Mouse (Mus musculus) kidney, postnatal 10 days (tissue): ENCODE measurements around the gene Atp5d.

ENCODE experiments used
- DNase-seq: peaks from one replicate; pipeline ENCODE4 v3.0.0; 2021; ENCODE audit warnings: mixed read lengths

The Atp5d gene

DNA sequence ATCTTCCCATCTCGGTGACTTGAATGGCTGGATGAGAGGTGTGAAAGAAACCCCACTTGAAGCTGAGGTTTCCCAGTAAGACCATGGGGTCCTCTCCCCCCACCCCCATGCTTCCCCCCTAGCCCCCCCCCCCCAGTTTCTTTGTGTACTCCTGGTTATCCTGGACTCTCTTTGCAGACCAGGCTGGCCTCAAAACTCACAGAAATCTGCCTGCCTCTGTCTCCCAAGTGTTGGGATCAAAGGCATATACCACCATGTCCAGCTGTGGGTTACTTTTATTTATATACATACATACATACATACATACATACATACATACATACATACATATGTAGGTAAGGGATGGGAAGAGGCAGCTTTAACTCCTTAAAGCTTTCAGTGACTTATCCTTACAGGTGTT lies 30.6 kb downstream of the Atp5d start:
- DNase-seq = no peak

DNA sequence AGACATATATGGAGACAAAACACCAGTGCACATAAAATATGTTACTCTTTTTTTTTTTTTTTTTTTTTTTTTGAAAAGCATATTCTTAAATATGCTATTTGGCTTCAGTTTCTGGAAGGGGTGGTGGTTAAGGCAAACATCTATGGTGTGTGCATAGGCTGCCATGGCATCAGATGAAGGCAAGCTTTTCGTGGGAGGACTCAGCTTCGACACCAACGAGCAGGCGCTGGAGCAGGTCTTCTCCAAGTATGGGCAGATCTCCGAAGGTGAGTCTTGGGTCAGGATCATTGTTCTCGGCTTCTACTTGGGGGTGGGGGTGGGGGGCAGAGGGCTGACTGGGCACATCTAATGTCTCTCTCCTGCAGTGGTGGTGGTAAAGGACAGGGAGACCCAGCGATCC lies 31.2 kb downstream of the Atp5d start:
- no peak for DNase-seq

DNA sequence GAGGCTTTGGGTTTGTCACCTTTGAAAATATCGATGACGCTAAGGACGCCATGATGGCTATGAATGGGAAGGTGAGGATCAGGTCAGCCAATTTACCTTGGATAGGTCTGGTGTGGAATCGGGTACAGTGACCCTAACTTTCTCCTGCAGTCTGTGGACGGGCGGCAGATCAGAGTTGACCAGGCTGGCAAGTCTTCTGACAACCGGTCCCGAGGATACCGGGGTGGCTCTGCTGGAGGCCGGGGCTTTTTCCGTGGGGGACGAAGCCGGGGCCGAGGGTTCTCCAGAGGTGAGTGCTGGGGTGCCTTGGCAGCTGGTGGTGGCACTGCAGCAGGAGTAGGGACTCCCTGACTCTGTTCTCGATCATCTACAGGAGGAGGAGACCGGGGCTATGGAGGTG lies 31.6 kb downstream of the Atp5d start:
- DNase-seq = no peak

DNA sequence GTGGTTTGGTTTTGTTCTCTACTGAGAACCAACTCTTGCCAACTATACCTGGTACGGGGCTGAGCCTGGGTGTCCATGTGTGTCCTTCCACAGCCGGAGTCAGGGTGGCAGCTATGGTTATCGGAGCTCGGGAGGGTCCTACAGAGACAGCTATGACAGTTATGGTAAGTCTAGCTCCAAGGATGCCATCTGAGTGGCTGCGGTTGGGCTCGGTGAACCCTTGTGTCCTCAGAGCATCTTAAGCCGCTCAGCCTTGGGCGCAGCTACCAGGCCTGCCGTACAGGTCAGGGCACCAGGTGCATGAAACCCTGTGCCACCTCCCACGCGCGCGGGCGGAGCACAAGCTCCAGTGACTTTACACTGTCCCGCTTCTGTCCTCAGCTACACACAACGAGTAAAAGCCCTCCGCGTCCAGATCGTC lies 32.2 kb downstream of the Atp5d start:
- DNase-seq = peak; percentile 37

DNA sequence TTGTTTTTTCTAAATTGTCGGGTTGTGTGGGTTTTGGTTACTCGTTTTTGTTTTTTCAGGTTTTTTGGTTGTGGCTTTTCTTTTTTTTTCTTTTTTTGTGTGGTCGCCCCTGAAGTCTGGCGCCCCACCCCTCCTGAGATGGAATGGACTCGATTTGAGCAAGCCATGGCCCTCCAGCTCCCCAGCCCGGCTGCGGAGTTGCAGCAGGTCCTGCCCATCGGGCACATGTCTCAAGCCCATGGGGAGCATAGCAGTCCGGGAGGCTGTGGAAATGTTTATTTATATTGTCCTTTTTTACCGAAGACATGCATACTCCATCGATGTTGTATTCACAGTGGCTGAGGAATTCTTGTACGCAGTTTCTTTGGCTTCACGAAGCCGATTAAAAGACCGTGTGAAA lies 32.8 kb downstream of the Atp5d start:
- no peak for DNase-seq

DNA sequence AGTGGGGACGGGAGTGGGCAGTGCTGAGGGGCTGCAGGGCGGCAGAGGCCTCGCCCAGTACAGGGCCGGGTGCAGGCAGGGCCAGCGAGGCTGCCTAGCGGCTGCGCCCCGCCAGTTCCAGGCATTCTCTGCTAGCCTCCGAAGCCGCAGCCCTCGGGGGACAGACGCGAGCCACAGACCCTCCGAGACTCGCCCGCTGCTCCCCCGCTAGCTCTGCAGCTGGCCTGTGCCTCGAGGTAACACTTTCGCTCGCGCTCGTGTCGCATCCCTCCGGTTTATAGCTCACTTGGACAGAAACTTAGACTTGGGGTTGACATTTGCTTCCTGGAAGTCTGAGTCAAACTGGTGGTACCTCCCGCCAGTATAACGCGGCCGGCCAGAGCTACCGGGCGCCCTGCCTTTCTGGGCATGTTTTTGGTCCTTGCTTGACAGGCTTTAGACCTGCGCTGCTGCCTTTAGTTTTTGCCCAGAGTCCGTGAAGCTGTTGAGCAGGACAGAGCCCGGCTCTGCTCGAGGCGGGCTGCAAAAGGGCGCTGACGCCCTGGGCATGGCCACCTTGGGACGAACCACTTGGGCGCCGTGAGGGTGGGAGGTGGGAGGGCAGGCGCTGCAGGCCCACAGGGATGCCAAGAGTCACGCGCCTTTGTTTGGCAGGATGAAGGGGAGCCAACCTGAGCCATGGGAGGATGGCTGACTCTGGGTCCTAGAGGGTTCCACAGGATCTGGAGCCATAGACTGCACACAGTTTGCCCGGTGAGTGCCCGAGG lies 33.5 kb downstream of the Atp5d start:
- DNase-seq = peak; percentile 44

DNA sequence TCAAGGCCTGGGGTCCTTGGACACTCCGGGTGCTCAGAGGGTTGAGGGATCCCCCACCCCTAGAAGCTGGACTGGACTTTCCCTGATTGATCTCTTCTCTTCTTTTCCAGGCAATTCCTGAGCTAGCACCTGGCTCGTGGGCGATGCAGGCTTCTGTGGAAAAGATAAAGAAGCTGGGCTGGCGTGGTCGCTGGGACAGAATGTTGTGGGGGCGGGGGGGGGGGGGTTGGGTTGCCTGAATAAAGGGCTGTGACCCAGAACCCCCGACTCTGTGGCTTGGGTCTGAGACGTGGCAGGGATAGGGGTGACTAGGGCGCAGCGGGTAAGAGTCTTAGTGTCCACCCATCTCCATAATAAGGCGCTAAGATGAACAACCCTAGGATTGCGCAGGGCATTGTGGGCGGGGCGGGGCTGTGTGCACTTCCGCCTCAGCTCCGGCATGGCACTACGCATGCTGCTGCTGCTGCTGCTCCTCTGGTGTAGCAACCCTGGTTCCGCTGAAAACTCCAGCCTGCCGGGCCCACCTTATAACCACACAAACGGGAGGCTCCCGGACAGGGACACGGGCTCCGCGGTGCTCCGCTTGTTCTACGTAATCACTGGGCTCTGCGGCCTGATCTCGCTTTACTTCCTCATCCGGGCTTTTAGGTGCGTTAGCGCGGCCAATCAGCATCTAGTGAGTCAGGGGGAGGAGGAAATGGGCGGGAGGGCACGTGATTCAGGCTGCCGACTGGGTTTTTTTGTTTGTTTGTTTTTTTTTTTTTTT lies 34.3 kb downstream of the Atp5d start, which contains the start of gene 1600002K03Rik:
TSS of gene 1600002K03Rik (plus strand) at position 418 of the 766 bp plus-strand sequence.
- peak; percentile 91 for DNase-seq

DNA sequence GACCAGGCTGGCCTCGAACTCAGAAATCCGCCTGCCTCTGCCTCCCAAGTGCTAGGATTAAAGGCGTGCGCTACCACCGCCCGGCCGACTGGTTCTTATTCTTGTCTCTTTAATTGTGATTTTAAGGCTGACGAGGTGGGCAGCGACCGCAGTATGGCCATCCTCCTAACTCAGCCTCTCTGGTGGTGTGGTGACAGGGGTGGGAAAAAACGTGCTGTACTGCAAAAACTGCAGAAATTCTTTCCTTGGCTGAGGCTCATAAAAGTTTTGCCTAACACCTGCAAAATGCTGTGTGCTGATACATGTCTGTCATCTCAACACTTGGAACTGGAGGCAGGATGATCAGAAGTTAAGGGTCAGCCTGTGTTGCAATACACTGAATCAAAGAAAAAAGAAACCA lies 34.9 kb downstream of the Atp5d start:
- no peak for DNase-seq

DNA sequence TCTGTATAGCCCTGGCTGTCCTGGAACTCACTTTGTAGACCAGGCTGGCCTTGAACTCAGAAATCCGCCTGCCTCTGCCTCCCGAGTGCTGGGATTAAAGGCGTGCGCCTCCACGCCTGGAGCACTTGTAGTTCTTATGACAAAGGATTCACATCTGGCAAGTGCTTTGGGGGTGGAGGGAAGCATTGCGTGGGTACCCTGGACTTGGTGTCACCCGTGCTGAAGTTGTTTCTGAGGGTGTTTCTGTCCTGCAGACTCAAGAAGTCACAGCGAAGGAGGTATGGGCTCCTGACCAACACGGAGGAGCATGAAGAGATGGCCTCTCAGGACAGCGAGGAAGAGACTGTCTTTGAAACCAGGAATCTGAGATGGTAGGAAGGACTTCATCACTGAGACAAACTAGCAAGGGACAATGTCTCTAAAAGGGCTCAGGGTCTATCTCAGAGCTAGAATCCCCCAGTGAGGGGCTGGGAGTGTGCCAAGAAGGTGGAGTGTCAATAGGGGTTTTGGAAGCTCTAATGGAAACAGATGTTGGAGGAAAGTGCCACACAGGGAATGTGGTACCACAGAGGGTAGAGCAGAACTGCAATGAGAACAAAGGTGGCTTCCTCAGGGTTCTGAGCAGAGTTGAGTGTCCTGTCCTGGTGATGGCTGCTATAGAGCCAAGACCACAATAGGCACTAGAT lies 35.7 kb downstream of the Atp5d start:
- DNase-seq = no peak

DNA sequence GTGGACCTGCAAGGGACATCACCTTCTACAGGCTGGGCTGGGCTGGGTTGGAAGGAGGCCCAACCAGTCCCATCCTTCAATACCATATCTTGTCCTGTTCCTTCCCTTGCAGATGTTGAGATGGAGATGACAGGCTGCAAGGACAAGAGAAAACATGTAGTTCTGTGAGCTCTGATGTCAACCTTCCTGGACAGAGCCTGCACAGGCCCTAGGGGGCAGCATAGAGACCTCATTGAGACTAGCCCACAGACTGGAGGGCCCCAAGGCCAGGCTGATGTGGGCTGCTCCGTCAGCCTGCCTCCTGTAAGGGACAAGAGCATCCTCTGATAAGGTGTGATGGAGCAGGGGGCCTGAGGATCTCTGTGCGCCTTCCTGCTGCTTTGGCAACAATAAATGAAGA lies 36.3 kb downstream of the Atp5d start:
- peak; percentile 65 for DNase-seq

DNA sequence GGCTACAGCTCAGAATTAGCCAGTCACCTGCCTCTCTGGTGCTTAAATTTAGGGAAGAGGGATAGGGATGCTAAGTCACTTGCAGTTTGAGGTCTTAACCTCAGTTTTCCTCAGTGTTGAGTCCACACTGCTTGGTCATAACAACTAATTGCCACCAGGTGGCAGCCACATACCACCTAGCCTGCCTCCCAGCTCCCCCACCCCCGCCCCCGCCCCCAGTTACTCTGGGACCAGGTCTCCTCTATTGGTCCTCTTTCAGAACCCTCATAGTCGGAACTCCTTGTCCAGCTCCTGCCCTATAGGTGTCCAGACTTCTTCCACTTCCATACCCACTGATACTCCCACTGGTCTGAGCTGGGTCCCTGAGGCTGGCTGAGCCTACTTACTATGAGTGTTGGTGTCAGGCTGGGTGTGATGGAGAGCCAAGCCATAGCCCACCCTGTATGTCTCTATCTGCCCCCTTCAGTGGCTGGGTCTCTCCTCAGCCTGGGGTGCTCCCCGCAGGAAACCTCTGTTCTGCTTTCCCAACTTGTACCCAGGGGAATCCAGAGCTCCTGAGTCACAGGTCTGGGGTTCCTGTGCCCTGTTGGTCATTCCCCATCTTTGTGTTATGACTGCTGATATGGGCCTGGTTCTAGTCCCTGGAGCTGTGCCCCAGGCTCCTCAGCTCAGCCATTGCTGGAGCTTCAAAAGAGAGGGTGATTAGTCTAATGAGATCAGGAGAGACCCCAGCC lies 37.3 kb downstream of the Atp5d start:
- peak; percentile 68 for DNase-seq

DNA sequence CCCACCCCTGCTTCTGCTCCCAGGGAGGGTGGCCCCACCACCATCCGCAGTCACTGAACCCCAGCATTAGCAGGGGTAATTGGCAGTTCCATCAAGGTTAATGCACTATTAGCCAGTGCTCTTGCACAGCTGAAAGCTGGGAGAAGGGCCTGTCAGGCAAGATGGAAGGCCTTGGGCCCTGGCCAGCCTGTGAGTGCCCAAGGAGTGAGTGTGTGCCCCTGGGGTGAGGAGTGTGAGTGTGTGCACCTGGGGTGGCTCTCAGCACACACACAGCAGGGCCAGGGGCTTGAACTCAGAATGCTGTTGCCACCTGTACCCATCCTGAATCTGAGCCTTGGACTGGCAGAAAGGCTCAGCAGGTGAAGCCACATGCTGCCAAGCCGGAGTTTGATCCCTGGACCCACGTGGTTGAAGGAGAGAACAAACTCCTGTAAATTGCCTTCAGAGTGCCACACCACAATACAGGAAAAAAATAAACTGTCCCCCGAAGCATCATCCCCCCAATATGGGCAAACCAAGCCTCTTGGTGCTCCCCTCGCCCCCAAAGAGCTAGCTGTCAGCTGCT lies 37.9 kb downstream of the Atp5d start:
- no peak for DNase-seq

DNA sequence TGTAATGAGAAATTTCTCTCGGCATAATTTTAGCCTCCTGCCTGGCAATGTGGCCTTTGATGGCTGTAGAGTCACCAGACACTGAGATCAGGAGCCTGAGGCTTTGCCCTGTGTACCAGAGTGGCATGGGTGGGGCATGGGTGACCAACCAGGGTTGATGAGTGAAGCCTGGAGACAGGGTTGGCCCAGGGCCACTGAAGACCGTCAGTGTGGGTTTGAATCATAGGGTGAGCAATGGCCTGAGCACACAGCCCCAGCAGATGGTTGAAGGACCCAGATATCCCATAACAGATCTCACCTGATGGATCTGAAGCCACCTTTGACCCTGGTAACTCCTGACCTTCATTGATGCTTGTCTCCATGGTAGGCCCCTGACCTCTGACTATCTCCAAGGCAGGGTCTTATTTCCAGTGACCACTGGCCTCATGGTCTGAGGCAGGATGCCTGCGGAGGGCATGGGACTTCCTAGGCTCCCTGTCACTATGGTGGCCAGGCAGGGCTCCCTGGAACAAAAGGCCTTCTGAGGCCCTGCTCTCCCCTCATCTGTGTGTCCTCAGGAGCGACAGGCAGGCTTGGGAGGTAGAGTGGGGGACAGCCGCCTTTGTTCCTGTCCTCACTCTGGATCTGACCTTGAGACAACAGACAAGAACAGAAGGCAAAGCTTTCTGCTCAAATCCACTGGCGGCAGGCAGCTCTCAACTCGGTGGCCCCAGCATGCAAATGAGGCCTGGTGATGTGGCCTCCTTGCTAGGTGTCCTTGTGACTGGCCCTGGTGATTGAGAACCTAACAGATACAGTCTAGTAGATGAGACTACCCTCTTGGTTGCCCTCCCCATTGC lies 39.2 kb downstream of the Atp5d start:
- no peak for DNase-seq

DNA sequence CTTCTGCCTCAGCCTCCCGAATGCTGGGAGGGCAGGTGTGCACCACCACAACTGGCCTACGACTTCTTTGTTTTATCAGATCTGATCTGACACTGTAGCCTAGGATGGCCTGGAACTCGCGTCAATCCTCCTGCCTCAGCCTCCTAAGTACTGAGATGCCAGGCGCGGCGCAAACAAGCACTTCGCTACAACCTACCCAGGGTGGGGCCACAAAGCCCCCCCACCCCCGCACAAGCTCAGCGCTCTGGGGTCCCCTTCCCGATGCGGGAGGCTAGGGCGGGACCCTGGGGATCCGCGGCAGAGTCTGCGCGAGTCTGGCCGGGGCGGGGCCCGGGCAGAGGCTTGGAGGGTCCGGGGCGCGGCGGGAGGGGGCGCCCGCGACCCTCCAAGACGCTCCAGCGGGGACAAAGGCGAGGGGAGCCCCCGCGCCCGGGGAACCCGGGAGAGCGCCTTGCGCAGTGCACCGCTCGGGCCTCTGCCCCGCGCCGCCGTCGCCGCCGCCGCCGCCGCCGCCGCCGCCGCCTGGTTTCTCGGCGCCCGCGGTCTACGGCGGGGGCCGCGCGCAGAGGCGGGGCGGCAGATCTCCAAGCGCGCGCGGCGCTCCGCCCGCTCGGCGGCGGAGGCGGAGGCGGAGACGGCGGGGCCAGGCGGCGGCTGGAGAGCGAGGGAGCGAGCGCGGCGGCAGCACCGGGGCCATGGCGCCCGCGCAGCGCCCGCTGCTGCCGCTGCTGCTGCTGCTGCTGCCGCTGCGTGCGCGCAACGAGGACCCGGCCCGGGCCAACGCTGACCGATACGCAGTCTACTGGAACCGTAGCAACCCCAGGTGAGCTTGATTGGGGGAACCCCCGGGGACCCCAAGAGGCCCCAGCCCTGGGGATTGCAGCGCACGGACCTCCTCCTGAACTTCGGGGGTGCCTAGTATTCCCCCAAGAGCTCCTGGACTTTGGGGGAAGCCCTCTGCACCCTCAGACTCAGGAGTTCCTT lies 40.9 kb downstream of the Atp5d start, which contains the start of gene Efna2:
TSS of gene Efna2 (plus strand) at position 415 of the 984 bp plus-strand sequence.
- peak; percentile 69 for DNase-seq

DNA sequence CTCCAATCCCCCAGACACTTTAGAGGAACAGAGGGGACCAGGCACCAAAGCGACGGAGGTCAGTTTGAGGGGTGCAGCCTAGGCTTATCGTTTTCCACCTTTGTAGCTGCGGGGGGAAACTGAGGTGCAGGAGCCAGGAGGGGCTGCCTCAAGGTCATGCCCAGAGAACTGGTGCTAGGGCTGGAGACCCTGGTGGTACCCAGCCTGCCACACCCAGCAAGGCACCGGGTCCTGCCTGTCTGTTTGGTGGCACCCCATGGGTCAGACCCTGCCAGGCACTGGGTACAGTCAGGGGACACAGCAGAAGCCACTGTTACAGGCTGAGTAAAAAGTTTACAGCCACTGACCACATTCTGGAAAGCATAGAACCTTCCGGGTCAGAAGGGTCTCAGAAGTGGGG lies 41.9 kb downstream of the Atp5d start:
- no peak for DNase-seq

DNA sequence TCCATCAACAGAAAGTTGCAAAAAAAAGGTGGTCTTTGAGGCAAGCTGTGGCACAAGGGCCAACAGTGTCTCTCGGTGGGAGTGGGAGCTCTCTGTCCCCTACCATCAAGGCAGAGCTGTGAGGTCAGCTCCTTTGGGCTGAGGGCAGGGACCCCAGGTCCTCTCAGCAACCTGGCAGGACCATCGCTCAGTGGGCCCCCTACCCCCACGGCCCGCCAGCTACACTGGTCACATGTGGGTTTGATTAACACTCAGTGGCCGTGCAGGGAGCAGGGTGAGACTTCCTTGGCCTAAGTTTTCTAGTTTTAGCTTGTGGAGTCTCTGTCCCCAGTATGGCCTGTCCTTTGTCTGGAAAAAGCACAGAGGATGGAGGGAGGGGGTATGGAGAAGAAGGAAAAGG lies 42.4 kb downstream of the Atp5d start:
- DNase-seq = no peak

DNA sequence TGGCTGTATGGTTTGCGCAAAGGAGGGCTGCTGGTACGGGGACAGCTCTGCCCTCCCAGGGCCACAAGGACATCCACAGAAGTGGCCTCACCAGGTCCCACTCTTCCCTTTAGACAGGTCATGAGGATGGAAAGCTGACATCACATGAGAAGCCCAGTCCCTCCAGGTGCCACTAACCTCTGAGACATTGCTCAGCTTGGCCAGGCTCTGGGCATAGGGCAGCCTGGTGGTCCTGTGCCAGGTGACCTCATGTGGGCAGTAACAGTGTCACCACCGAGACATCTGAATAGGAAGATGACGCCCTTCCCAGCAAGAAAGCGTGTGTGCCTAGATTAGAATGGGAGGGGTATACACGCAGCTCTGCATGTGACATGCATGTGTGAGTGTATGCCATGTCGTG lies 44.1 kb downstream of the Atp5d start:
- DNase-seq = no peak

DNA sequence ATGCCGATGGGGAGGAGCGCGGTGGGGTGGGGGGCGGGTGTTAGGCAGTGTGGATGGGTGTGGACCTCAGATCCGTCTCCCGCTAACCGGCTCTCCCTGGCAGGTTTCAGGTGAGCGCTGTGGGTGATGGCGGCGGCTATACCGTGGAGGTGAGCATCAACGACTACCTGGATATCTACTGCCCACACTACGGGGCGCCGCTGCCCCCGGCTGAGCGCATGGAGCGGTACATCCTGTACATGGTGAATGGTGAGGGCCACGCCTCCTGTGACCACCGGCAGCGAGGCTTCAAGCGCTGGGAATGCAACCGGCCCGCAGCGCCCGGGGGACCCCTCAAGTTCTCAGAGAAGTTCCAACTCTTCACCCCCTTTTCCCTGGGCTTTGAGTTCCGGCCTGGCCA lies 48.2 kb downstream of the Atp5d start:
- DNase-seq = no peak

DNA sequence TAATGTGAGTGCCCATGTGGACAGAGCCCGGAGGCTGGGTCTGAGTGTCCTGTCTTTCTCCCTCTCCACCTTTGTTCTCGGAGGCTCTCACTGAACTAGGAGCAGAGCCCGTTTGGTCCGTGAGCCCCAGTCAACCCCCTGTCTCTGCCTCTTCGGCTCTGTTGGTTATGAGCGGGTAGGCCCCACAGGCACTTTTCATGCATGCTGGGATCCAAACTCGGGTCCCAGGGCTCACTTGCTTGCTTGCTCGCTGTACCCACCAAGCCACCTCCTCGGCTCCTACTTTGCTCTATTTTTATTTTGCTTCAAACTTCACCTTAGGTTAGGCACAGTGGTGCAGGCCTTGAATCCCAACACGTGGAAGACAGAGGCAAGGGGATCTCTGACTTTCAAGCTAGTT lies 49.3 kb downstream of the Atp5d start:
- no peak for DNase-seq

DNA sequence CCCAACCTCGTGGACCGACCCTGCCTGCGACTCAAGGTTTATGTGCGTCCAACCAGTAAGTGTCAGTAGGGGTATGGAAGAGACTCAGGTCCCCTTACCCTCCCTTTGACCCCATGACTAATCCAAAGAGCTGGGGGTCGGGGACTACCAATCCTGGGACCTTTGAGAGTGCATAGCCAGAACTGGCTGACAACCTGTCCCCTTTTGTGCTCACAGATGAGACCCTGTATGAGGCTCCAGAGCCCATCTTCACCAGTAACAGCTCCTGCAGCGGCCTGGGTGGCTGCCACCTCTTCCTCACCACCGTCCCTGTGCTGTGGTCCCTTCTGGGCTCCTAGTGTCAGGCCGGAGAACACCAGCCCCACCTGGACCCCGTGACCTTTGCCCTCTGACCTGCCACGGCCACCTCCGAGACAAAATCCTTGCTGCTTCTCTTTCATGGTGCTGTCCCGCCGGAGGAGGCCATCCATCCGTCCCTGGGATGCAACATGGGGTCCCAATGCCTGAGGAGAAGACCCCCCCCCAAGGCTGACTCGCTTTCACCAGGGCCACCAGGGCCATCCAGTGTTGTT lies 50.1 kb downstream of the Atp5d start:
- no peak for DNase-seq
